Mouse (Mus musculus) ES-Bruce4 (cell line): Measurements from ENCODE around the gene Snx3.

Experiments used
- CTCF ChIP-seq: IDR thresholded peaks from one replicate; pipeline ENCODE4 v1.8.1; 2011; ENCODE audit warnings: low read depth, low read length
- EP300 ChIP-seq: IDR thresholded peaks from 2 replicates; pipeline ENCODE4 v1.6.1; 2011; ENCODE audit warnings: low read depth, low read length; ENCODE audit not compliant: insufficient read depth
- POLR2A ChIP-seq: IDR thresholded peaks from one replicate; pipeline ENCODE4 v1.8.1; 2011; ENCODE audit warnings: low read length; ENCODE audit not compliant: insufficient read depth

- TF ChIP-seq CTCF (no peak), POLR2A (no peak), EP300 (no peak)
Observed at GRCm38 (mm10) chr10:42525682-42526081, 23.9 kb downstream of the Snx3 start.
